Mouse (Mus musculus) ES-E14 (cell line): Measurements from ENCODE around the gene Spink8.

Experiments
- CHD2 ChIP-seq: IDR thresholded peaks from 2 replicates; pipeline ENCODE4 v1.6.1; 2014; ENCODE audit warnings: mild to moderate bottlenecking, low read depth, low read length, inconsistent platforms
- HCFC1 ChIP-seq: IDR thresholded peaks from 2 replicates; pipeline ENCODE4 v1.6.1; 2012; ENCODE audit warnings: low read length, inconsistent platforms, borderline replicate concordance; ENCODE audit not compliant: insufficient read depth
- MAFK ChIP-seq: IDR thresholded peaks from 2 replicates; pipeline ENCODE4 v1.6.1; 2014; ENCODE audit warnings: mild to moderate bottlenecking, low read depth, low read length, inconsistent platforms; ENCODE audit not compliant: insufficient read depth
- ZC3H11A ChIP-seq: IDR thresholded peaks from 2 replicates; pipeline ENCODE4 v1.6.1; 2012; ENCODE audit warnings: low read depth, mild to moderate bottlenecking, inconsistent platforms, low read length, borderline replicate concordance
- ZNF384 ChIP-seq: IDR thresholded peaks from 2 replicates; pipeline ENCODE4 v1.6.1; 2012; ENCODE audit warnings: low read depth, low read length, inconsistent platforms

DNA sequence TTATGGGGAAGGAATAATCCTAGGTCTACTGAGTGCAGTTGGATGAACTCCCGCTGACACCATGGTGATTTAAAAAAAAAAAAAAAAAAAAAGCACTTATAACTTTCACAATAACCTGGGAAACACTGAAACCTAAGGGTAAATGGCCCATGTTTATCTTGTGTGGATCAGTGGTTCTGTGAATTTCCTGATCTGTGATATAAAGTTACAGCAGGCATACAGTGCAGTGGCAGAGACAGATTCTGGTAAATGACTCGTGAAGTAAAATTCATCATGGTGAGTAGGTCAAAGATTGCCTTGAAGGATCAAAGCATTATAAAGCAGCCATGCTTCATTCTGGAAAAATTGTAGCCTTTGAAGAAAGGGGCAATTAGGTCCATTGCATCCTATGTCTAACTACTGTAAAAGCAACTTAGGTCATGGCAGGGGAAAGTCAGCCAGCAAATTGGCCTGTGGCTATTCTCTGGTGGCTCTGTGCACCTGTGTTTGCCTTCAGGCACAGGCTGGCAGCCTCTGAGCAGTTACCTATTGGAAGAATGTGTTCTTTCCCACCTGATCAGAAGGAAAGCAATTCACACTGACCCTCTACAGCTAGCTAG lies 5.3 kb upstream of the Spink8 start:
- TF ChIP-seq ZC3H11A (no peak), HCFC1 (no peak), CHD2 (no peak), MAFK (no peak), ZNF384 (no peak)
